Mouse (Mus musculus): ENCODE results near the gene Mob1a. TPM values are rescaled to one million over a fixed set of nuclear protein-coding genes. Genes with fewer than 3 reads are reported as not detected.

Gene Mob1a
- polyA plus RNA-seq (2015; fragmentation: Nextera tagmentation; extraction: Ambion mirVana) = 30.2 and 36.6 TPM in 2 replicates

GRCm38 (mm10) chr6:83325525-83326393, at the start of gene Mob1a, which contains the start of gene Mthfd2:
Gene Mob1a, plus strand, starts transcription at chr6:83326016.
Gene Mthfd2, minus strand, starts transcription at chr6:83325908.
- ATAC-seq = peak; percentile 99

GRCm38 (mm10) chr6:83277151-83277550, 48.7 kb upstream of the Mob1a start:
- Histone ChIP-seq H3K9me3 (ENCODE audit: control insufficient read depth, low read length) (0 out of 2 replicates have a peak, but pooled peaks cover 3% of the 10 kb centered on the region), H3K9ac (replicated peaks; ENCODE audit: low read depth, low read length) (no peak overlapping the region), H3K4me3 (replicated peaks; ENCODE audit: low read length) (no peak overlapping the region), H3K4me1 (replicated peaks; ENCODE audit: control insufficient read depth, insufficient read depth, low read length) (no peaks in the 10 kb centered on the region), H3K4me2 (ENCODE audit: low read length) (no peak overlapping the region), H3K36me3 (ENCODE audit: control insufficient read depth, insufficient read depth) (no peaks in the 10 kb centered on the region), H3K27me3 (replicated peaks; ENCODE audit: control insufficient read depth, insufficient read depth, low read length) (no peaks in the 10 kb centered on the region), H3K27ac (ENCODE audit: low read length) (no peak overlapping the region)
- WGBS = 77% methylated on average over 13 of the region's 13 CpGs
- ATAC-seq = no peak

More at GRCm38 (mm10) chr6:83325525-83326393, at the start of gene Mob1a, which contains the start of gene Mthfd2:
- Histone ChIP-seq H3K36me3 (ENCODE audit: control insufficient read depth, insufficient read depth) (peaks cover 6% of the 10 kb centered on the region), H3K4me2 (ENCODE audit: low read length) (peak within 1 kb of the TSS; percentile 92), H3K4me1 (replicated peaks; ENCODE audit: control insufficient read depth, insufficient read depth, low read length) (peaks cover 16% of the 10 kb centered on the region), H3K9me3 (ENCODE audit: control insufficient read depth, low read length) (no peaks in the 10 kb centered on the region), H3K9ac (replicated peaks; ENCODE audit: low read depth, low read length) (peak within 1 kb of the TSS; percentile 96), H3K4me3 (replicated peaks; ENCODE audit: low read length) (peak within 1 kb of the TSS; percentile 69), H3K27me3 (replicated peaks; ENCODE audit: control insufficient read depth, insufficient read depth, low read length) (no peaks in the 10 kb centered on the region), H3K27ac (ENCODE audit: low read length) (peak within 1 kb of the TSS; percentile 89)
- under 1% methylated on average over 63 of the region's 65 CpGs for WGBS

GRCm38 (mm10) chr6:83278881-83279280, 46.9 kb upstream of the Mob1a start:
- no peak overlapping the region for H3K9ac ChIP-seq (replicated peaks; ENCODE audit: low read depth, low read length)
- no peaks in the 10 kb centered on the region for H3K27me3 ChIP-seq (replicated peaks; ENCODE audit: control insufficient read depth, insufficient read depth, low read length)
- no peaks in the 10 kb centered on the region for H3K4me1 ChIP-seq (replicated peaks; ENCODE audit: control insufficient read depth, insufficient read depth, low read length)
- H3K4me2 ChIP-seq (ENCODE audit: low read length) = no peak overlapping the region
- H3K9me3 ChIP-seq (ENCODE audit: control insufficient read depth, low read length) = 0 out of 2 replicates have a peak, but pooled peaks cover 3% of the 10 kb centered on the region
- 24% methylated on average over 2 of the region's 2 CpGs for WGBS
- no peak for ATAC-seq
- H3K4me3 ChIP-seq (replicated peaks; ENCODE audit: low read length) = no peak overlapping the region
- H3K36me3 ChIP-seq (ENCODE audit: control insufficient read depth, insufficient read depth) = no peaks in the 10 kb centered on the region
- H3K27ac ChIP-seq (ENCODE audit: low read length) = no peak overlapping the region

- Histone ChIP-seq H3K27me3 (replicated peaks; ENCODE audit: control insufficient read depth, insufficient read depth, low read length) (no peaks in the 10 kb centered on the region), H3K27ac (ENCODE audit: low read length) (no peak overlapping the region), H3K4me1 (replicated peaks; ENCODE audit: control insufficient read depth, insufficient read depth, low read length) (no peaks in the 10 kb centered on the region), H3K9me3 (ENCODE audit: control insufficient read depth, low read length) (0 out of 2 replicates have a peak, but pooled peaks cover 3% of the 10 kb centered on the region), H3K36me3 (ENCODE audit: control insufficient read depth, insufficient read depth) (no peaks in the 10 kb centered on the region), H3K4me2 (ENCODE audit: low read length) (no peak overlapping the region), H3K4me3 (replicated peaks; ENCODE audit: low read length) (no peak overlapping the region), H3K9ac (replicated peaks; ENCODE audit: low read depth, low read length) (no peak overlapping the region)
- ATAC-seq = no peak
- 81% methylated on average over 8 of the region's 8 CpGs for WGBS
These were observed 45.4 kb upstream of the Mob1a start for GRCm38 (mm10) chr6:83280256-83280955.

GRCm38 (mm10) chr6:83300447-83301229, 25.2 kb upstream of the Mob1a start:
- H3K27ac ChIP-seq (ENCODE audit: low read length) = no peak overlapping the region
- no peak overlapping the region for H3K4me2 ChIP-seq (ENCODE audit: low read length)
- H3K36me3 ChIP-seq (ENCODE audit: control insufficient read depth, insufficient read depth) = no peaks in the 10 kb centered on the region
- ATAC-seq = no peak
- H3K9me3 ChIP-seq (ENCODE audit: control insufficient read depth, low read length) = no peaks in the 10 kb centered on the region
- H3K27me3 ChIP-seq (replicated peaks; ENCODE audit: control insufficient read depth, insufficient read depth, low read length) = no peaks in the 10 kb centered on the region
- H3K4me3 ChIP-seq (replicated peaks; ENCODE audit: low read length) = no peak overlapping the region
- H3K9ac ChIP-seq (replicated peaks; ENCODE audit: low read depth, low read length) = no peak overlapping the region
- no peaks in the 10 kb centered on the region for H3K4me1 ChIP-seq (replicated peaks; ENCODE audit: control insufficient read depth, insufficient read depth, low read length)
- WGBS = 81% methylated on average over 7 of the region's 7 CpGs

- H3K27me3 ChIP-seq (replicated peaks; ENCODE audit: control insufficient read depth, insufficient read depth, low read length) = no peaks in the 10 kb centered on the region
- no peak for ATAC-seq
These were observed 24.5 kb upstream of the Mob1a start for GRCm38 (mm10) chr6:83301294-83301693.

GRCm38 (mm10) chr6:83302264-83302663, 23.6 kb upstream of the Mob1a start:
- H3K4me3 ChIP-seq (replicated peaks; ENCODE audit: low read length) = no peak overlapping the region
- WGBS = 79% methylated on average over 5 of the region's 5 CpGs
- H3K27me3 ChIP-seq (replicated peaks; ENCODE audit: control insufficient read depth, insufficient read depth, low read length) = no peaks in the 10 kb centered on the region
- H3K4me2 ChIP-seq (ENCODE audit: low read length) = no peak overlapping the region
- no peaks in the 10 kb centered on the region for H3K9me3 ChIP-seq (ENCODE audit: control insufficient read depth, low read length)
- no peak overlapping the region for H3K9ac ChIP-seq (replicated peaks; ENCODE audit: low read depth, low read length)
- no peak overlapping the region for H3K27ac ChIP-seq (ENCODE audit: low read length)
- peaks cover 4% of the 10 kb centered on the region; the same call in 1 of the 2 replicates for H3K36me3 ChIP-seq (ENCODE audit: control insufficient read depth, insufficient read depth)
- H3K4me1 ChIP-seq (replicated peaks; ENCODE audit: control insufficient read depth, insufficient read depth, low read length) = no peaks in the 10 kb centered on the region
- no peak for ATAC-seq

More at GRCm38 (mm10) chr6:83301294-83301693, 24.5 kb upstream of the Mob1a start:
- WGBS = 98% methylated on average over 2 of the region's 2 CpGs
- no peak overlapping the region for H3K27ac ChIP-seq (ENCODE audit: low read length)
- no peaks in the 10 kb centered on the region for H3K9me3 ChIP-seq (ENCODE audit: control insufficient read depth, low read length)
- no peak overlapping the region for H3K4me3 ChIP-seq (replicated peaks; ENCODE audit: low read length)
- peaks cover 4% of the 10 kb centered on the region; the same call in 1 of the 2 replicates for H3K36me3 ChIP-seq (ENCODE audit: control insufficient read depth, insufficient read depth)
- no peaks in the 10 kb centered on the region for H3K4me1 ChIP-seq (replicated peaks; ENCODE audit: control insufficient read depth, insufficient read depth, low read length)
- no peak overlapping the region for H3K9ac ChIP-seq (replicated peaks; ENCODE audit: low read depth, low read length)
- no peak overlapping the region for H3K4me2 ChIP-seq (ENCODE audit: low read length)

- Histone ChIP-seq H3K9me3 (ENCODE audit: control insufficient read depth, low read length) (no peaks in the 10 kb centered on the region), H3K9ac (replicated peaks; ENCODE audit: low read depth, low read length) (no peak overlapping the region), H3K36me3 (ENCODE audit: control insufficient read depth, insufficient read depth) (peaks cover 19% of the 10 kb centered on the region), H3K4me2 (ENCODE audit: low read length) (no peak overlapping the region), H3K4me1 (replicated peaks; ENCODE audit: control insufficient read depth, insufficient read depth, low read length) (no peaks in the 10 kb centered on the region), H3K4me3 (replicated peaks; ENCODE audit: low read length) (no peak overlapping the region), H3K27me3 (replicated peaks; ENCODE audit: control insufficient read depth, insufficient read depth, low read length) (no peaks in the 10 kb centered on the region), H3K27ac (ENCODE audit: low read length) (no peak overlapping the region)
- ATAC-seq = no peak
- WGBS = 91% methylated on average over 7 of the region's 7 CpGs
These were observed 16.8 kb upstream of the Mob1a start for GRCm38 (mm10) chr6:83309017-83309416.
